Mouse (Mus musculus) forebrain, embryonic 12.5 days (tissue): Measurements from ENCODE around the gene Gm20388. TPM values are rescaled to one million over a fixed set of nuclear protein-coding genes. Genes with fewer than 3 reads are reported as not detected.
A peak's percentile ranks its signal among the peaks of the same experiment; 100 is the strongest.
"Not testable (repeated sequence)": the region's sequence is repeated elsewhere in the genome, so short reads cannot be mapped to it uniquely, and the experiment has no call there.

Experiments used
- ATAC-seq: fragments of 200-750 bp; cut with Nextera tagmentation; 2 replicates; pipeline ENCODE4 v1.8.0; 2017; ENCODE audit warnings: moderate TSS enrichment; ENCODE audit not compliant: low FRiP score
- H3K27ac ChIP-seq: fragments of 300-500 bp; sonication (generic); 2 replicates; pipeline ENCODE4 v1.5.1; 2016; ENCODE audit warnings: mild to moderate bottlenecking
- H3K27me3 ChIP-seq: fragments of 300-500 bp; sonication (generic); 2 replicates; pipeline ENCODE4 v1.6.1; 2016; ENCODE audit warnings: mild to moderate bottlenecking
- H3K36me3 ChIP-seq: fragments of 300-500 bp; sonication (generic); replicated peaks from 2 replicates; pipeline ENCODE4 v1.6.1; 2016; ENCODE audit warnings: mild to moderate bottlenecking
- H3K4me1 ChIP-seq: fragments of 300-500 bp; sonication (generic); 2 replicates; pipeline ENCODE4 v1.6.1; 2016
- H3K4me2 ChIP-seq: fragments of 300-500 bp; sonication (generic); 2 replicates; pipeline ENCODE4 v1.6.1; 2016; ENCODE audit warnings: mild to moderate bottlenecking, moderate library complexity
- H3K4me3 ChIP-seq: fragments of 300-500 bp; sonication (generic); replicated peaks from 2 replicates; pipeline ENCODE4 v1.5.1; 2016; ENCODE audit warnings: mild to moderate bottlenecking
- H3K9ac ChIP-seq: fragments of 300-500 bp; sonication (generic); 2 replicates; pipeline ENCODE4 v1.6.1; 2016; ENCODE audit warnings: mild to moderate bottlenecking
- H3K9me3 ChIP-seq: fragments of 300-500 bp; sonication (generic); 2 replicates; pipeline ENCODE4 v1.6.1; 2016
- WGBS: fragments of 180-500 bp; shearing (Covaris S2); methylation state at CpG from one replicate; pipeline ENCODE4 v1.1.7; 2016; 5-methylcytosine and 5-hydroxymethylcytosine counted together
- polyA plus RNA-seq: library from polyadenylated mRNA; unstranded; fragments of >200 nt; fragmentation: Nextera tagmentation; extraction: Ambion mirVana; gene quantifications from 2 replicates; pipeline ENCODE4 v1.2.1, GENCODE M21; 2016

Gene Gm20388
- polyA plus RNA-seq, 1 experiment from 2014 or later: not detected

GRCm38 (mm10) chr8:121314036-121314435 is 1403.4 kb downstream of the Gm20388 start:
- ATAC-seq: no peak
- Histone ChIP-seq H3K4me2 (no peak overlapping the region), H3K27me3 (peaks cover 21% of the 10 kb centered on the region), H3K4me1 (peaks cover 13% of the 10 kb centered on the region), H3K9ac (no peak overlapping the region), H3K4me3 (no peak overlapping the region), H3K36me3 (no peaks in the 10 kb centered on the region), H3K9me3 (no peaks in the 10 kb centered on the region), H3K27ac (no peak overlapping the region)
- WGBS: 74% methylated on average over 5 of the region's 5 CpGs

- no peak overlapping the region for H3K9ac ChIP-seq
- no peaks in the 10 kb centered on the region for H3K9me3 ChIP-seq
- no peak overlapping the region for H3K4me3 ChIP-seq
- H3K27me3 ChIP-seq: peaks cover 12% of the 10 kb centered on the region
- 71% methylated on average over 3 of the region's 3 CpGs for WGBS
- H3K4me2 ChIP-seq: no peak overlapping the region
- ATAC-seq: no peak
- no peak overlapping the region for H3K27ac ChIP-seq
- no peaks in the 10 kb centered on the region for H3K36me3 ChIP-seq
- peaks cover 10% of the 10 kb centered on the region for H3K4me1 ChIP-seq
Measured at GRCm38 (mm10) chr8:121315569-121315968, 1404.9 kb downstream of the Gm20388 start.

DNA sequence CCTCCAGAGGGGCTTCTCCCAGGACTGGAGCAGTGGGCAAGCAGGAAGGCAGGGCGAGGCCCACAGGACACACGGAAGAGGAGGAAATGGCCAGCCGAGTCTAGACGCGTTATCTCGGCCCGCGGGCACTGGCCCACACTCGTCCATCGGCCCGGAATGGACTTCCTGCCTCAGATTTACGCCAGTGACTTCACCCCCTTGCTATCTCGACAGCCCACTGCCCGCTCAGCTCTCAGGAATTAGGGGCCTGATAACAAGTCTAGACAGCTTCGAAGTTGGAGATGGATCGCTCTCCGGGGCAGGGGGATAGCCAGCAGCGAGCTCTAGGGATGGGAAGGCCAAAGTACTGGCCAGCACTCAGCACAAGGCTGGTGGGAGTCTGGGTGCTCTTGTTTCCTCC is 1405.4 kb downstream of the Gm20388 start:
- Histone ChIP-seq H3K27ac (no peak overlapping the region), H3K36me3 (no peaks in the 10 kb centered on the region)
- no peak for ATAC-seq

DNA sequence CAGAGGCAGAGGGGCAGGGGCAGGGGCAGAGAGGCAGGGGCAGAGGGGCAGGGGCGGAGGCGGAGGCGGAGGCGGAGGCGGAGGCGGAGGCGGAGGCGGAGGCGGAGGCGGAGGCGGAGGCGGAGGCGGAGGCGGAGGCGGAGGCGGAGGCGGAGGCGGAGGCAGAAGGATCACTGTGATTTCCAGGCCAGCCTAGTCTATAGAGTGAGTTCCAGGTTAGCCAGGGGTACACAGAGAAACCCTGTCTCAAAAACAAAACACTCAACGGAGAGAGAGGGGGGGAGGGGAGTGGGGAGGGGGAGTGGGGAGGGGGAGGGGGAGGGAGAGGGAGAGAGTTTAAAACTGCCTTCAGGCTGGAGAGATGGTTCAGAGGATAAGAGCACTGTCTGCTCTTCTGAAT is 1408.1 kb downstream of the Gm20388 start:
- H3K4me3 ChIP-seq, H3K4me2 ChIP-seq, H3K27ac ChIP-seq, H3K9me3 ChIP-seq, H3K4me1 ChIP-seq, H3K9ac ChIP-seq, ATAC-seq, H3K36me3 ChIP-seq, H3K27me3 ChIP-seq: not testable (repeated sequence)
- no CpG with 5 or more reads among the region's 19 CpGs for WGBS

More for the DNA sequence above, 1405.4 kb downstream of the Gm20388 start:
- peaks cover 12% of the 10 kb centered on the region for H3K27me3 ChIP-seq
- H3K4me2 ChIP-seq: no peak overlapping the region
- no peak overlapping the region for H3K9ac ChIP-seq
- H3K4me3 ChIP-seq: no peak overlapping the region
- peaks cover 6% of the 10 kb centered on the region for H3K4me1 ChIP-seq
- WGBS: 82% methylated on average over 18 of the region's 18 CpGs
- no peaks in the 10 kb centered on the region for H3K9me3 ChIP-seq

DNA sequence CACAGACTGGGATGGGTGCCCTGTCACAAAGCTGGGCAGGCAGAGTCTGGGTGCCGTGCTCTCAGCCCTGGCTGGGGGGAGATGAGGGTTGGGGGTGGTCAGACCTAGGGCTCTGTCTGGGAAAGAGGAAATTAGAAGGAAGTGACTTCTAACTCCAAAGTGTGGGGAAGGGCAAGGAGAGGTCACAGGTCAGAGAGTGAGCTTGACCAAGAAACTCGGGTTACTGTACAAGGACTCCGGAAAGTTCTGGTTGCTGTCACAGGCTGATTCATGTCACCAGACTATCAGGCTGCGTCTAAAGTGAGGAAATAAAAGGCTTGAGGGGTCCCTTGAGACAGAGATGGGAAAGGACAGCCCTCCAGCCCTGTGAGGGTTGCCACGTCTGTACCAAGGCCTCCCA is 1408.8 kb downstream of the Gm20388 start:
- Histone ChIP-seq H3K4me3 (no peak overlapping the region), H3K9ac (no peak overlapping the region), H3K4me1 (no peaks in the 10 kb centered on the region), H3K27me3 (0 out of 2 replicates have a peak, but pooled peaks cover 2% of the 10 kb centered on the region), H3K27ac (no peak overlapping the region), H3K9me3 (no peaks in the 10 kb centered on the region), H3K4me2 (no peak overlapping the region), H3K36me3 (no peaks in the 10 kb centered on the region)
- WGBS: 75% methylated on average over 5 of the region's 5 CpGs
- no peak for ATAC-seq

- WGBS: 44% methylated on average over 18 of the region's 18 CpGs
- Histone ChIP-seq H3K27ac (no peak overlapping the region), H3K27me3 (peaks cover 8% of the 10 kb centered on the region; the same call in 1 of the 2 replicates), H3K4me1 (peaks cover 9% of the 10 kb centered on the region), H3K4me3 (no peak overlapping the region), H3K36me3 (no peaks in the 10 kb centered on the region), H3K4me2 (no peak overlapping the region), H3K9ac (no peak overlapping the region), H3K9me3 (no peaks in the 10 kb centered on the region)
- ATAC-seq: no peak
Measured at GRCm38 (mm10) chr8:121326164-121326910, 1415.7 kb downstream of the Gm20388 start.

- WGBS: 69% methylated on average over 8 of the region's 8 CpGs
- H3K4me1 ChIP-seq: peaks cover 9% of the 10 kb centered on the region; the same call in 1 of the 2 replicates
- no peak for ATAC-seq
- H3K4me2 ChIP-seq: no peak overlapping the region
- no peaks in the 10 kb centered on the region for H3K36me3 ChIP-seq
- peaks cover 7% of the 10 kb centered on the region; the same call in 1 of the 2 replicates for H3K27me3 ChIP-seq
- no peak overlapping the region for H3K9ac ChIP-seq
- no peaks in the 10 kb centered on the region for H3K9me3 ChIP-seq
- H3K27ac ChIP-seq: no peak overlapping the region
- H3K4me3 ChIP-seq: no peak overlapping the region
Measured at GRCm38 (mm10) chr8:121332436-121332835, 1421.8 kb downstream of the Gm20388 start.

DNA sequence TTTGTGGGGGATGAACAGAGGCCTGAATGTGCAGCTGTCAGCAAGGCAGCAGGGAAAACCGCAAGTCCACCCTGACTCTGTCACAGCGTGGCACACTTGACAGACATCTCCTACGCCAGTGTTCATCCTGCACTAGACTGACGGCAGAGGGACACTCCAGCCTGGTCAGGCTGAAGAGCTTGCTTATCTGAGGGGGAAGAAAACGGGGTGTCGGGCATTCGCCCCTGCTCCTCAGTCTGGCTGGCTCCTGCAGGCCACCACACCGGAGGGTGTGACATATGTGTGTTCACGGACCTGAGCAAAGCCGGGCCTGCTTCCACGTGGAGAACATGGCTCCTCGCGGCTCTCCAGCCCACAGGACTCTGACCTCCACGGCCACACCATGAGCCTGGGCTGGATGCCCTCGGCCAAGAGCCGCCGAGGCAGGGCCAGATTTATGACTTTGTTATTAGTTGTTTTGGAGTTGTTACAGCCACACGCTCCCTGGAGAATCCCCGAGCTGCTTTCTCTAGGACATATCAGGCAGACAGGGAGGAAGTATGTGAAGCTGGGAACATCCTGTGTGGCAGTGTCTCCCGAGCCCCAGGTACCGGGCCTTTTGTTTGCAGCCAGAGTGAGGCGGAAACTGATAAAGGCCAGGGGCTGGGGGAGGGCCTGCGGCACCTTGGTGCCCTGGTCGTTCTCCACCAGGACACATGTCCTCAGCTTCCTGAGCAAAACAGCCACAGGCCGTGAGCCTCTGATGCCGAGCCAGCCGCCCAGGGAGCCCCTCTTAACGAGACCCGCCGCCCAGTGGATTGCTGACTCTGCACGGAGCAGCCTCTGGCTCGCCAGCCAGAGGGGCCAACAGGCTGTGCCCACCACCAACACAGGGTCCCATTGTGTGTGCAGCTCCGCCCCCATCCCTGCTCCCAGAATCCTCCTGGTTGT is 1424.1 kb downstream of the Gm20388 start:
- H3K36me3 ChIP-seq: no peaks in the 10 kb centered on the region
- 61% methylated on average over 33 of the region's 33 CpGs for WGBS
- peak overlapping the region; percentile 43 for H3K27ac ChIP-seq
- H3K4me3 ChIP-seq: no peak overlapping the region
- H3K9ac ChIP-seq: no peak overlapping the region
- no peaks in the 10 kb centered on the region for H3K9me3 ChIP-seq
- peak; percentile 65 for ATAC-seq
- peaks cover 9% of the 10 kb centered on the region; the same call in 1 of the 2 replicates for H3K4me1 ChIP-seq
- no peak overlapping the region for H3K4me2 ChIP-seq
- peaks cover 7% of the 10 kb centered on the region; the same call in 1 of the 2 replicates for H3K27me3 ChIP-seq

- H3K4me1 ChIP-seq: peaks cover 9% of the 10 kb centered on the region; the same call in 1 of the 2 replicates
- WGBS: 95% methylated on average over 7 of the region's 7 CpGs
- 0 out of 2 replicates have a peak, but pooled peaks cover 7% of the 10 kb centered on the region for H3K27me3 ChIP-seq
- no peak overlapping the region for H3K9ac ChIP-seq
- no peak for ATAC-seq
- no peak overlapping the region for H3K4me2 ChIP-seq
- H3K27ac ChIP-seq: no peak overlapping the region
- H3K36me3 ChIP-seq: no peaks in the 10 kb centered on the region
- no peak overlapping the region for H3K4me3 ChIP-seq
- no peaks in the 10 kb centered on the region for H3K9me3 ChIP-seq
Measured at GRCm38 (mm10) chr8:121335684-121336083, 1425.0 kb downstream of the Gm20388 start.

- Histone ChIP-seq H3K27ac (no peak overlapping the region), H3K36me3 (no peaks in the 10 kb centered on the region), H3K4me1 (0 out of 2 replicates have a peak, but pooled peaks cover 2% of the 10 kb centered on the region), H3K4me2 (no peak overlapping the region), H3K9me3 (no peaks in the 10 kb centered on the region), H3K4me3 (no peak overlapping the region), H3K27me3 (no peaks in the 10 kb centered on the region), H3K9ac (no peak overlapping the region)
- 68% methylated on average over 13 of the region's 13 CpGs for WGBS
- no peak for ATAC-seq
Measured at GRCm38 (mm10) chr8:121342931-121343330, 1432.3 kb downstream of the Gm20388 start.

GRCm38 (mm10) chr8:121344486-121344885 is 1433.8 kb downstream of the Gm20388 start:
- Histone ChIP-seq H3K36me3 (no peaks in the 10 kb centered on the region), H3K9ac (no peak overlapping the region), H3K27ac (no peak overlapping the region), H3K9me3 (no peaks in the 10 kb centered on the region), H3K4me2 (no peak overlapping the region), H3K4me1 (0 out of 2 replicates have a peak, but pooled peaks cover 4% of the 10 kb centered on the region), H3K4me3 (no peak overlapping the region), H3K27me3 (no peaks in the 10 kb centered on the region)
- no peak for ATAC-seq
- 93% methylated on average over 9 of the region's 9 CpGs for WGBS

GRCm38 (mm10) chr8:121346175-121346574 is 1435.5 kb downstream of the Gm20388 start:
- Histone ChIP-seq H3K27ac (no peak overlapping the region), H3K4me1 (0 out of 2 replicates have a peak, but pooled peaks cover 4% of the 10 kb centered on the region), H3K36me3 (no peaks in the 10 kb centered on the region), H3K4me2 (no peak overlapping the region), H3K9me3 (no peaks in the 10 kb centered on the region), H3K27me3 (no peaks in the 10 kb centered on the region; the same call in 1 of the 2 replicates), H3K4me3 (no peak overlapping the region), H3K9ac (no peak overlapping the region)
- no peak for ATAC-seq
- 90% methylated on average over 13 of the region's 13 CpGs for WGBS
